Mouse (Mus musculus): ENCODE measurements at regions not wholly inside any gene's neighbourhood (a gene's known extent, or its start where the extent isn't known, plus 50 kb on each side); places are given as distances from the start of the nearest gene placed in this dataset.

GRCm38 (mm10) chr13:63699624-63700023 lies 115.4 kb upstream of the Ercc6l2 start:
- no peak for DNase-seq (ENCODE audit: low spot score)

GRCm38 (mm10) chr13:63700747-63701146 lies 114.3 kb upstream of the Ercc6l2 start:
- no peak for DNase-seq (ENCODE audit: low spot score)

GRCm38 (mm10) chr13:63701199-63702175 lies 113.6 kb upstream of the Ercc6l2 start:
- DNase-seq (ENCODE audit: low spot score), result no peak

GRCm38 (mm10) chr13:63708567-63708966 lies 106.5 kb upstream of the Ercc6l2 start:
- DNase-seq (ENCODE audit: low spot score), result peak; percentile 18

GRCm38 (mm10) chr13:63713137-63713536 lies 101.9 kb upstream of the Ercc6l2 start:
- no peak for DNase-seq (ENCODE audit: low spot score)

- DNase-seq (ENCODE audit: low spot score), result no peak
Observed at GRCm38 (mm10) chr13:63716498-63716897, 98.5 kb upstream of the Ercc6l2 start.

- DNase-seq (ENCODE audit: low spot score), result no peak
Observed at GRCm38 (mm10) chr13:63717249-63717648, 97.8 kb upstream of the Ercc6l2 start.

- DNase-seq (ENCODE audit: low spot score), result no peak
Observed at GRCm38 (mm10) chr13:63718782-63719181, 96.3 kb upstream of the Ercc6l2 start.

- DNase-seq (ENCODE audit: low spot score), result no peak
Observed at GRCm38 (mm10) chr13:63719351-63720207, 95.5 kb upstream of the Ercc6l2 start.

- DNase-seq (ENCODE audit: low spot score), result no peak
Observed at GRCm38 (mm10) chr13:63720610-63721009, 94.4 kb upstream of the Ercc6l2 start.

- no peak for DNase-seq (ENCODE audit: low spot score)
Observed at GRCm38 (mm10) chr13:63721011-63721625, 93.9 kb upstream of the Ercc6l2 start.

GRCm38 (mm10) chr13:63724293-63724692 lies 90.7 kb upstream of the Ercc6l2 start:
- DNase-seq (ENCODE audit: low spot score), result no peak

GRCm38 (mm10) chr13:63724843-63725582 lies 90.0 kb upstream of the Ercc6l2 start:
- no peak for DNase-seq (ENCODE audit: low spot score)

- DNase-seq (ENCODE audit: low spot score), result no peak
Observed at GRCm38 (mm10) chr13:63726035-63726434, 89.0 kb upstream of the Ercc6l2 start.

- no peak for DNase-seq (ENCODE audit: low spot score)
Observed at GRCm38 (mm10) chr13:63726509-63726908, 88.5 kb upstream of the Ercc6l2 start.

- no peak for DNase-seq (ENCODE audit: low spot score)
Observed at GRCm38 (mm10) chr13:63735739-63736138, 79.3 kb upstream of the Ercc6l2 start.

GRCm38 (mm10) chr13:63741879-63742278 lies 73.2 kb upstream of the Ercc6l2 start:
- no peak for DNase-seq (ENCODE audit: low spot score)

- no peak for DNase-seq (ENCODE audit: low spot score)
Observed at GRCm38 (mm10) chr13:63748788-63749187, 66.3 kb upstream of the Ercc6l2 start.

- DNase-seq (ENCODE audit: low spot score), result no peak
Observed at GRCm38 (mm10) chr13:63749997-63750396, 65.0 kb upstream of the Ercc6l2 start.

- no peak for DNase-seq (ENCODE audit: low spot score)
Observed at GRCm38 (mm10) chr13:63751196-63751595, 63.8 kb upstream of the Ercc6l2 start.

GRCm38 (mm10) chr13:63757061-63757460 lies 58.0 kb upstream of the Ercc6l2 start:
- DNase-seq (ENCODE audit: low spot score), result no peak

GRCm38 (mm10) chr13:63761542-63761941 lies 53.5 kb upstream of the Ercc6l2 start:
- no peak for DNase-seq (ENCODE audit: low spot score)
